Mouse (Mus musculus) limb, embryonic 11.5 days (tissue): Measurements from ENCODE around the gene Eef1e1. TPM values are rescaled to one million over a fixed set of nuclear protein-coding genes. Genes with fewer than 3 reads are reported as not detected.

Experiments
- ATAC-seq: fragments of 200-750 bp; cut with Nextera tagmentation; 2 replicates; pipeline ENCODE4 v1.8.0; 2017; ENCODE audit warnings: low read depth; ENCODE audit not compliant: insufficient number of reproducible peaks, low FRiP score, low TSS enrichment
- DNase-seq: peaks from one replicate; pipeline ENCODE4 v3.0.0-alpha.2; 2015; ENCODE audit warnings: low spot score
- H3K27ac ChIP-seq: fragments of 300-500 bp; sonication (generic); replicated peaks from 2 replicates; pipeline ENCODE4 v1.5.1; 2014; ENCODE audit warnings: low read depth, mild to moderate bottlenecking, low read length
- H3K27me3 ChIP-seq: fragments of 300-500 bp; sonication (generic); 2 replicates; pipeline ENCODE4 v1.6.1; 2014; ENCODE audit warnings: mild to moderate bottlenecking, low read length, mixed read lengths; ENCODE audit not compliant: control insufficient read depth, insufficient read depth
- H3K36me3 ChIP-seq: fragments of 300-500 bp; sonication (generic); 2 replicates; pipeline ENCODE4 v1.6.1; 2014; ENCODE audit warnings: mild to moderate bottlenecking, low read length, moderate library complexity, mixed read lengths; ENCODE audit not compliant: control insufficient read depth, insufficient read depth
- H3K4me1 ChIP-seq: fragments of 300-500 bp; sonication (generic); 2 replicates; pipeline ENCODE4 v1.6.1; 2014; ENCODE audit warnings: low read length, mixed read lengths; ENCODE audit not compliant: control insufficient read depth, insufficient read depth
- H3K4me2 ChIP-seq: fragments of 300-500 bp; sonication (generic); 2 replicates; pipeline ENCODE4 v1.6.1; 2014; ENCODE audit warnings: low read depth, mild to moderate bottlenecking, moderate library complexity; ENCODE audit not compliant: severe bottlenecking
- H3K4me3 ChIP-seq: fragments of 300-500 bp; sonication (generic); 2 replicates; pipeline ENCODE4 v1.5.1; 2014; ENCODE audit warnings: low read depth, low read length
- H3K9ac ChIP-seq: fragments of 300-500 bp; sonication (generic); 2 replicates; pipeline ENCODE4 v1.6.1; 2014; ENCODE audit warnings: mild to moderate bottlenecking, low read length
- H3K9me3 ChIP-seq: fragments of 300-500 bp; sonication (generic); 2 replicates; pipeline ENCODE4 v1.6.1; 2016; ENCODE audit warnings: low read length; ENCODE audit not compliant: control insufficient read depth
- WGBS: fragments of 180-500 bp; shearing (Covaris S2); extraction: QIAGEN DNeasy Blood & Tissue Kit; methylation state at CpG from one replicate; pipeline ENCODE4 v1.1.7; 2014; 5-methylcytosine and 5-hydroxymethylcytosine counted together
- polyA plus RNA-seq: library from polyadenylated mRNA; unstranded; fragments of >200 nt; fragmentation: Nextera tagmentation; extraction: Ambion mirVana; gene quantifications from 2 replicates; pipeline ENCODE4 v1.2.1, GENCODE M21; 2014

The Eef1e1 gene
- polyA plus RNA-seq, 1 experiment from 2014 or later = 49.6 TPM

DNA sequence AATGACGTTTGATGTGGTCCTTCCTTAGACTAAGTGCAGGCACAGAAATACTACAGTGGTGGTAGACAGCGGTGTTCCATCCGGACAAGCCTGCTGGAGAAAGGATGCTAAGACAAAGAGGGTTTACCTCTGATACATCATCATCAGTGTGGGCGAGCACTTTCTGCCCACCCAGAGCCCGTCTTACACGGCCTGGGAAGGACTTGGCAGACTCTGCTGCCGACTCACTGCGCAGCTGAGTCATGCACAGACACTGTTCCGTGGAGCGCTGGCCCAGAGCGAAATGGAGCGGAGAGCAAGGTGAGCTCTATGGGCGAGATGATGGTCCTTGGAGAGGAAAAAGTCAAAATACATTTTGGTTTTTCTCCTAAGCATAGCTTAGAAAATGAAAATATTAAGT lies 55.9 kb downstream of the Eef1e1 start:
- Histone ChIP-seq H3K27me3 (no peaks in the 10 kb centered on the region), H3K9ac (no peak overlapping the region), H3K36me3 (no peaks in the 10 kb centered on the region; the same call in 1 of the 2 replicates), H3K27ac (no peak overlapping the region), H3K4me1 (no peaks in the 10 kb centered on the region), H3K9me3 (no peaks in the 10 kb centered on the region), H3K4me2 (no peak overlapping the region), H3K4me3 (no peak overlapping the region)
- WGBS = 94% methylated on average over 13 of the region's 13 CpGs
- DNase-seq (no peak), ATAC-seq (no peak)

DNA sequence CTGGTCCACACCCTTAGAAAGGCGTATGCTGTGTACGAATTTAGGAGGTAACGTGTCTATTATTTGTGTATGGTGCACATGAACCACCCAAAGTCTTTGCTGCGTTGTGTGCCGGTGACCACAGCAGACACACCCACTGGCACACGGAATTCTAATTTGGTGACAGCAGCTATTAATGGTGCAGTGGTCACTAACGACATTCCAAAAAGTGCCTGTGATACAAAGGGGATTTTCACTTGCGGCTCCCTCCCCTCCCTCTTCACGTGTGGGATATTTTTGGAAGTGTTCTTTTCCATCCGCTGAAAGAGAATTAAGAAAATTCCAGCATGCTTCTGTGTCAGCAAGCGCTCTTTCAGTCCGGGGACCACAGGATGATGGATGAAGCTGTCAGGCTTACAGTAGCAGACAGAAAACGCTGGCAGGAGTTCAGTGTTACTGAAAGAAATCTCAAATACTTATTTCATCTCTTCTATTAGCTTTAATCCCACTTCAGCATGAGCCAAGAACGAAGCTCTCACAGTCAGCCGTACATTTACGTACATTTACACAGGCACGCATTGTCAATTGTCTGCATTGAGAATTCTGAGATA lies 56.5 kb downstream of the Eef1e1 start:
- no peak for ATAC-seq
- Histone ChIP-seq H3K9ac (no peak overlapping the region), H3K36me3 (no peaks in the 10 kb centered on the region; the same call in 1 of the 2 replicates), H3K27me3 (no peaks in the 10 kb centered on the region), H3K27ac (no peak overlapping the region), H3K4me2 (no peak overlapping the region), H3K4me1 (no peaks in the 10 kb centered on the region), H3K9me3 (no peaks in the 10 kb centered on the region), H3K4me3 (no peak overlapping the region)
- 84% methylated on average over 17 of the region's 17 CpGs for whole genome bisulfite sequencing
- no peak for DNase-seq

GRCm38 (mm10) chr13:38600811-38601210 lies 58.0 kb downstream of the Eef1e1 start:
- no peak for ATAC-seq
- Histone ChIP-seq H3K36me3 (no peaks in the 10 kb centered on the region; the same call in 1 of the 2 replicates), H3K9ac (no peak overlapping the region), H3K9me3 (no peaks in the 10 kb centered on the region), H3K4me2 (no peak overlapping the region), H3K27ac (no peak overlapping the region), H3K4me3 (no peak overlapping the region), H3K4me1 (no peaks in the 10 kb centered on the region), H3K27me3 (no peaks in the 10 kb centered on the region)
- WGBS = 90% methylated on average over 11 of the region's 11 CpGs
- no peak for DNase-seq

DNA sequence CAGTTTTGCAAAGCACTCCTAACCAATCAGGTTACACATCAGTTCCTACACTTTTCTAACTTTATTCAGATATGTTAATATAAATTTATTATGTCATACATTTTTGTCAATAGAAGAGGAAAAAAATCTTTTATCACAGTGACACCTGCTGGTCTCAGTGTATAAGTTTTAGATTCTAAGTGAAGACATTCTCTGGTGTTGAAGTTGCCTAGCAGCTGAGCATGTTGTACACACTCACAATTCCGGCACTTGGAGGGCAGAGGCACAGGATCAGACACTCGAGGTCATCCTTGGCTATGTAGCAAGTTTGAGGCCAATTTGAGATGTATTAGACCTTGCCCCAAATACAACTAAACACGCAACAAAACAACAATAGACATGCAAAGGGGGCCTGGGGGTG lies 61.8 kb downstream of the Eef1e1 start:
- Histone ChIP-seq H3K4me3 (no peak overlapping the region), H3K9me3 (no peaks in the 10 kb centered on the region), H3K4me2 (no peak overlapping the region), H3K27me3 (no peaks in the 10 kb centered on the region), H3K9ac (no peak overlapping the region), H3K27ac (no peak overlapping the region), H3K36me3 (no peaks in the 10 kb centered on the region; the same call in 1 of the 2 replicates), H3K4me1 (no peaks in the 10 kb centered on the region)
- DNase-seq (no peak), ATAC-seq (no peak)
- WGBS = 77% methylated on average over 3 of the region's 3 CpGs

DNA sequence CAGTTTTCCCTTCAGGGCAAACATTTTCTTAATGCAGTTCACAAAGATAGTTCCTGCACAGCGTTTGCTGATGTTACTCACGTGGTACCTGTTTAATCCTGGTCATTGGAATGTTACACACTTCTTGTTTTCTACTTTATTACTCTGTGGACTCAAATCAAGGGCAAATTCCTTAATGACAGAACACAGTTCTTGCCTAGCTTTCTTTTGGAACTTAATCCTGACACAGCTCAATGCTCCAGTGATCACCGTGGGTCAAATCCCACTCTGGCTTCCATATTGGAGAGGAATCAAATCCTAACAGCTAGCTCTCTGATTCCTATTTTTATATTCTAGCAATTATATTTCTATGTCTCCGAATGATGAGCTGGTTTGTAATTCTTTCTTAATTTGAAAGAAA lies 62.4 kb downstream of the Eef1e1 start:
- H3K27me3 ChIP-seq = no peaks in the 10 kb centered on the region
- WGBS = 83% methylated on average over 4 of the region's 4 CpGs
- H3K36me3 ChIP-seq = no peaks in the 10 kb centered on the region; the same call in 1 of the 2 replicates
- H3K4me1 ChIP-seq = no peaks in the 10 kb centered on the region
- DNase-seq (no peak), ATAC-seq (no peak)
- no peak overlapping the region for H3K27ac ChIP-seq
- no peaks in the 10 kb centered on the region for H3K9me3 ChIP-seq
- H3K4me2 ChIP-seq = no peak overlapping the region
- no peak overlapping the region for H3K9ac ChIP-seq
- no peak overlapping the region for H3K4me3 ChIP-seq

Other genes with a start within 250 kb of the Eef1e1 start
- 183 TPM in 2 replicates for gene Txndc5, start 130.2 kb downstream of the Eef1e1 start, polyA plus RNA-seq
- 21.3 and 26.0 TPM in 2 replicates for gene Bloc1s5, start 23.9 kb downstream of the Eef1e1 start, polyA plus RNA-seq